Mouse (Mus musculus) neural tube, embryonic 10.5 days (tissue): Measurements from ENCODE around the gene Pkmyt1.
"Not testable (repeated sequence)": the region's sequence is repeated elsewhere in the genome, so short reads cannot be mapped to it uniquely, and the experiment has no call there.

Experiments
- DNase-seq: peaks from one replicate; pipeline ENCODE4 v3.0.0-alpha.2; 2017; ENCODE audit warnings: low spot score; ENCODE audit errors: extremely low spot score

Gene Pkmyt1

GRCm38 (mm10) chr17:23746767-23747166 is 20.6 kb downstream of the Pkmyt1 start:
- DNase-seq, result no peak

- DNase-seq, result no peak
These were observed 21.3 kb downstream of the Pkmyt1 start for GRCm38 (mm10) chr17:23747471-23747870.

GRCm38 (mm10) chr17:23748026-23748425 is 21.9 kb downstream of the Pkmyt1 start:
- no peak for DNase-seq

- DNase-seq, result peak; percentile 53
These were observed 22.7 kb downstream of the Pkmyt1 start for GRCm38 (mm10) chr17:23748631-23749391.

DNA sequence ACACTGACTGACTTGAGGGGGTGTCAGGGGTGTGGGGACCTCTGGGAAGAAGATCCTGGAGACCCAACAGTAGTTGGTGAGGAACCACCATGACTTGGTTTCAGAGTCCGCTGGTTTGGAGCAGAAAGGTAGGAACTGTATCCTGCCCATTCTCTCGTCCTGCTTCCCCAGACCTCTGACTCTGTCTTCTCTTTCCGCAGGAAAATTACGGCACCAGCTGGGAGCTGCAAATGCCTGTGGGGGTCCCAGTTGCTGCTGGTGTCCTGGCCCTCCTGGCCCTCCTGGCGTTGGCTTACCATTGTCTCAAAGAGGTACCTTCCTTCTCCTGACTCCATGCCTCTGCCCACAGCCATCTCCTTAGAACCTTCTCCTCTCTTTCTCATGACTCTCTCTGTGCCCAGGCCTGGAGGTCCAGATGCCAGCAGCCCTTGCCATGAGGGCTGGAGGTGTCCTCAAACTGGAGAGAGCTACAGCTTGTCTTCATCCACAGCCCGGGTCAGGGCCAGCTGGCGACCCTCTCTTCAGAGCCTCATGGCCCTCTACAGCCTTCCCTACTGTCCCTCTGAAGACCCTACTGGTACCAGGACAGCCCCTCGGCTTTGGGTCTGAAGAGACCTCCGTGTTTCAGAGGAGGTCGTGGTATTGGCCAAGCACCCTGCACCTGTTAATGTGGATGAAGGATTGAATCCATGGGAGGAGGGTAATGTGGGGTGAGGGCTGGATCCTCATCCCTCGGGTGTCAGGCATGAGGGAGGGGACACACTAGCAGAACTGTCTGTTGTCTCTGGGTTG is 23.5 kb downstream of the Pkmyt1 start:
- DNase-seq, result no peak

GRCm38 (mm10) chr17:23755689-23756088 is 29.6 kb downstream of the Pkmyt1 start:
- no peak for DNase-seq

DNA sequence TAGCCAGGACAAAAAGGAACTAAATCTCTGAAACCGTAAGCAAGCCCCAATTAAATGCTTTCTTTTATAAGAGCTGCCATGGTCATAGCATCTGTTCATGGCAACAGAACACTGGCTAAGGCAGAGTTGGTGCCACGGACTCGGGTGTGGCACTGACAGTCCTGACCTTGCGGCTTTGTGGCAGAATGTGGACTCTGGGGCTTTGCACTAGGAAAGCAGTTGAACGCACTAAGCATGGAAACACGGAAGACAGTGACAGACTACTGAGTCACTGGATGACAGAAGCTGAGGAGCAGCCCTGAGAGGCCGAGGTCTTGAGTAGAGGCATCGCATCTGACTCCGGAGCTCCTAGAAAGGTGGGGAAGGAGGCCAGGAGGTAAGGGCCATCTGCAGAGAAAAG is 31.4 kb downstream of the Pkmyt1 start:
- DNase-seq, result no peak

- no peak for DNase-seq
These were observed 32.7 kb downstream of the Pkmyt1 start for GRCm38 (mm10) chr17:23758801-23759200.

DNA sequence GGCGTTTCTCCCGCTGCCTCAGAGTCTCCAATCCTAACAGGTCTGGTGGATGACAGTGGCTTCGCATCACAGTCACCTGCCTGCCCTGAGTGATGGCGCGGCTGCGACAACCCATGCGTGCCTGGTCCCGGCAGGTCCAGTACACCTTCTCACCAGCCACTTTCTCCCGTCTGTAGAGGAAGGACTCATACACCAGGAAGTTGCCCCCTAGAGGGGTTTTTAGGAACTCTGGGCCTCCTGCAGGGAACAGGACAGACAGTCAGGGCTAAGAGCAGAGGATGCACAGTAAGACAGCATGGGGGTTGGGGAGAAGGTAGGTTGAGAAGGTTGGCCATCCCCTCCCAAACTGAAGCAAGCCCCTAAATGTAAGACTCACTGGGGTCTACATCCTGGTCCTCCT is 34.1 kb downstream of the Pkmyt1 start:
- no peak for DNase-seq

DNA sequence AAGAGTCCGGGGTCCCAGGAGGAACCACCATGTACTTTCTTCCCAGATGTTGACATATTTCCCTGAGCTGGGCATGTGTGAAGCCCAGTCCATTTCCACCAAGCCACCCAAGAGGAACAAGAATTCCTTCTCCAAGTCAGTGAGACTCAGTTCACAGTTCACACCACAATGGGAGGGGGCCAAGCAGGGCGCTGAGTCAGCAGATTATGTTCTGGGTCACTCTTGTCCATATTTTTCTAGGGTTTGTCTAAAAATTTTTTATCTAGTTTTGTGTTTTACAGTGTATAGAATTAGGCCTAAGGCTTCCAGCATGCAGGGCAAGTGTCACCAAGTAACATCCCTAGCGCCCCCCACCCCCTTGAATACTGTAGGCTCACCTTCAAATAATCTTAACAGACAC is 35.0 kb downstream of the Pkmyt1 start:
- DNase-seq, result no peak

DNA sequence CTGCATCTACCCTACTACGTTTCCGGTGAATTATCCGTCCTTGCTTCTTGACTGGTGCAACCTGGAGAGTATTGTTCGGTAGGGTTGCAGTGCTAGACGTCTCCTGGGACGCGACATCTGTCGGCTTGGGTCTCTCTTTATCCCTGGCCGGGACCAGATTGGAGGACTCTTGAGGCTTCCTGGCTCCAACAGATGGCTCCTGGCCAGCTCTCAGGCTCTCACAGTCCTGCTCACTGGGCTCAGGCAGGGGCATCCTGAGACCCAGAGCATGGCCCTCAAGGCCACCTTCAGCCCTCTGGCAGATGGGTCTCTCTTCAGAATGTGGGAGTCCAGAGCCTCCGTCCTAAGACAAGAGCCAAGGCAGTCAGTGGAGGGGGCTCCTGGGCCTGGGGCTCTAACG is 36.8 kb downstream of the Pkmyt1 start:
- DNase-seq, result no peak

- no peak for DNase-seq
These were observed 44.4 kb downstream of the Pkmyt1 start for GRCm38 (mm10) chr17:23770493-23770892.

DNA sequence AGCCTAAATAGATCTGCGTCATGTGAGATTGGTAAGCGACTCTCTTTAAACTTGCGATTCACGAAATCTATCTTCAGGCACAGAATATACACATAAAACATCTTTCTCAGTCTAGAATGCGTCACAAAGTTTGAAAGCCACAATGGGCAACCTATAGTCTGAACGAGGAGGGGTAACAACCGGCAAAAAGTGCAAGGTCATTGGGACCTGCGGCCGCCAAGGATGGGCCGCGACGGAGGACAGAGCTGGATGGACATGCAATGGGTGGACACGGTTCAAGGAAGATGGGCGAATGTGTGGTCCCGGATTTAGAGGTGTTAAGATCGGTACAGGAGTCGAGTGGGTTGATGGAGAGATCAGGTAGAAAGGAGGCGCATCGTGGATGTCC is 44.8 kb downstream of the Pkmyt1 start:
- no peak for DNase-seq

GRCm38 (mm10) chr17:23771284-23772218 is 45.4 kb downstream of the Pkmyt1 start, which contains the start of gene Flywch1:
Gene Flywch1 (minus strand): TSS chr17:23771602.
- DNase-seq, result peak; percentile 100

- not testable (repeated sequence) for DNase-seq
These were observed 46.1 kb downstream of the Pkmyt1 start for GRCm38 (mm10) chr17:23772219-23772556.

DNA sequence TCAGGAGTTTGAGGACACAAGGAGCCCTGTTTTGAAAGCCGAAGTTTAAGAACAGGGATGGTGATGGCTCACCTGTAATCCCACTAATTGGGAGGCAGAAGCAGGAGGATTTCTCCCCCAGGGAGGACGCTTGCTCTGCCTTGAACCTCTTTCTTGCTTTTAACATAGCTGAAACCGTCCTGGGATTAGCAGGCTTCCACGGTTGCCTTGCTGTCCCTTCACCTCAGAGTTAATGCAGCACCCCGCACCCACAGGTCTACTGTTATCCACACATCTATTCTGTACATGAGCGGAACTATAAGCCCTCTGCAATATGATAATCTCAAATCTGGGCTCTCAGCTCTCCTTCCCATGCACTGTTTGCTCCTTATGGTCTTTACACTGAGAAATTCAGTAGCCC is 47.5 kb downstream of the Pkmyt1 start:
- no peak for DNase-seq

DNA sequence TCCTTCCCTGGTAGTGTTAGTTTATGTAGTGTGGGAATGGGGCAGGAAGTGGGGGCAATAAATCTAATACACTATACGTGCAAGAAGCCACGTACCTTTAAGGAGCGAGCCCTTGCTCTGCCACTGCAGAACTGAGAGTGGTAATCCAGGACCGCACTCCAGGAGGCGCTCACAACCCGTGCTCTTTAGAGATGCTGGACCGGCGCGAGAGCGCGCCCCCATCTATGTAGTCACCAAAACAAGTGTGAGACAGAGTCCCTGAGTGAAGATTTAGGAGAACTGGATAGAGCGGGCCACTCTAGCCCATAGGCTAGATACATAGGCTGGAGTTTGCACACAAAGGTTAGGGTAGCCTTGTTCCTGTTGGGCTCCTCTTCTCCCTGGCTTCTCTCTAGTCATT is 48.0 kb downstream of the Pkmyt1 start:
- peak; percentile 66 for DNase-seq

GRCm38 (mm10) chr17:23776216-23776615 is 50.1 kb downstream of the Pkmyt1 start:
- no peak for DNase-seq

DNA sequence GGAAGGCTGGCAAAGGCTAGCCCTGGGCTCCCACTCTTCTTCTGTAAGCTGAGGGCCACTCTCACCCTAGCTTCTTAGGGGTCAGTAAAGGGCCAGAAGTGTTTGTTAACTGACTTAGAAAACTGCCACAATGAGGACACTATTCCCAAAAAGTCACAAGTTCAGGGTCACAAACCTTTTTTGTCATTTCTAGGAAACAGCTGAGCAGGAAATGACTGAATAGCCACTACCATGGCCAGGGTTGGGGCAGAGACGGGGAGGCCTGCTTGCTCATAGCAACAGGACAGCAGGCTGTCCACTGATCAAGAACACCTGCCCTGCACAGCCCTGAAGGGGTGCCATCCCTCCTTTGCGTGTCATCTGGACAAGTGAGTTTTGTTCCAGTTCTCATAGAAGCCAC is 51.0 kb downstream of the Pkmyt1 start:
- DNase-seq, result no peak

GRCm38 (mm10) chr17:23778447-23778846 is 52.3 kb downstream of the Pkmyt1 start:
- no peak for DNase-seq

DNA sequence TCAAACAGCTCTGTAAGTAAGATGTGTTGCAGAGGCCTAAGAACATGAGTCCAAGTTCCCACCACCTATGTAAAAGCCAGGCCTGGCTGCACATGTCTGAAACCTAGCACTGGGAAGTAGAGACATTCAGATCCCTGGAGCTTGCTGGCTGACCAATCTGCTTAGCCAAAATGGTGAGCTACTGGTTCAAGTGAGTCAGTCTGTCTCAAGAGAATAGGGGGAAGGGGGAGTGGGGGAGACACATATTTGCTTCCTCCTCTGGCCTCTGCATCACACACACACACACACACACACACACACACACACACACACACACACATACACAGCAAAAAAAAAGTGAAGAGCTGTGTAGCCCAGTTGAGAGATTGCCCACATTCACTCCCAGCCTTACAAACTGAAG is 57.2 kb downstream of the Pkmyt1 start:
- no peak for DNase-seq
